Mouse (Mus musculus): ENCODE results near the gene Ms4a2. TPM values are rescaled to one million over a fixed set of nuclear protein-coding genes. Genes with fewer than 3 reads are reported as not detected.

Gene Ms4a2
- polyA plus RNA-seq, 1 experiment from 2014 or later, result 0.81 TPM

DNA sequence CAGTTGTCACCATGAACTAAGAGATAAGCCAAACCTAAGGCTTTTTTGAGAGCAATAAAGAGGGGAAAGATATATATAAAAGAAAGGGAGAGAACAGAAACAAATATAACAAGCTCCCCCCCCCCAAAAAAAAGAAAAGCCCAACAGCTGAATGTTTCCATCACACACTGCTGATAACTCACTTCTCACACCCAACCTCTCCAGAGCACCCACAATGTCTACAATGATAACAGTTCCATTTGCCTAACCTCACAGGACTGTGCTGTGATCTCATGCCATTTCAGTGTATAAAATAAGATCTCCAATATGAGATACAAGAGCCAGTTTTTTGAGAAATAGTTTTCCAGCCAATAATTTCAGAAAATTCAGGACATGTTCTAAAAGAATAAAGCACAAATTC, 5.5 kb downstream of the Ms4a2 start:
- Histone ChIP-seq H3K4me1 (no peaks in the 10 kb centered on the region), H3K9ac (no peak overlapping the region), H3K27ac (no peak overlapping the region), H3K27me3 (replicated peaks) (no peaks in the 10 kb centered on the region), H3K9me3 (no peaks in the 10 kb centered on the region), H3K4me2 (no peak overlapping the region), H3K36me3 (no peaks in the 10 kb centered on the region), H3K4me3 (replicated peaks) (no peak overlapping the region)
- no peak; the same call in 1 of the 2 replicates for ATAC-seq (ENCODE audit: insufficient read depth, low FRiP score, low read depth)

GRCm38 (mm10) chr19:11614805-11615204, 8.7 kb downstream of the Ms4a2 start:
- WGBS, result 50% methylated on average over 2 of the region's 2 CpGs

GRCm38 (mm10) chr19:11613776-11614443, 9.6 kb downstream of the Ms4a2 start:
- 37% methylated on average over 8 of the region's 8 CpGs for WGBS
- no peak overlapping the region for H3K27ac ChIP-seq

More at GRCm38 (mm10) chr19:11614805-11615204, 8.7 kb downstream of the Ms4a2 start:
- no peak overlapping the region for H3K27ac ChIP-seq
- H3K9me3 ChIP-seq, result no peaks in the 10 kb centered on the region
- no peak for ATAC-seq (ENCODE audit: insufficient read depth, low FRiP score, low read depth)
- H3K36me3 ChIP-seq, result no peaks in the 10 kb centered on the region
- no peaks in the 10 kb centered on the region for H3K4me1 ChIP-seq
- no peaks in the 10 kb centered on the region for H3K27me3 ChIP-seq (replicated peaks)
- no peak overlapping the region for H3K9ac ChIP-seq
- no peak overlapping the region for H3K4me3 ChIP-seq (replicated peaks)
- no peak overlapping the region for H3K4me2 ChIP-seq

GRCm38 (mm10) chr19:11613084-11613483, 10.4 kb downstream of the Ms4a2 start:
- WGBS, result 89% methylated on average over 1 of the region's 1 CpGs
- Histone ChIP-seq H3K27me3 (replicated peaks) (no peaks in the 10 kb centered on the region), H3K4me2 (no peak overlapping the region), H3K4me3 (replicated peaks) (no peak overlapping the region), H3K9ac (no peak overlapping the region), H3K4me1 (no peaks in the 10 kb centered on the region), H3K9me3 (no peaks in the 10 kb centered on the region), H3K36me3 (no peaks in the 10 kb centered on the region), H3K27ac (no peak overlapping the region)
- no peak for ATAC-seq (ENCODE audit: insufficient read depth, low FRiP score, low read depth)

More at GRCm38 (mm10) chr19:11613776-11614443, 9.6 kb downstream of the Ms4a2 start:
- H3K4me2 ChIP-seq, result no peak overlapping the region
- no peaks in the 10 kb centered on the region for H3K36me3 ChIP-seq
- H3K27me3 ChIP-seq (replicated peaks), result no peaks in the 10 kb centered on the region
- no peak overlapping the region for H3K4me3 ChIP-seq (replicated peaks)
- H3K9me3 ChIP-seq, result no peaks in the 10 kb centered on the region
- no peak overlapping the region for H3K9ac ChIP-seq
- no peak for ATAC-seq (ENCODE audit: insufficient read depth, low FRiP score, low read depth)
- H3K4me1 ChIP-seq, result no peaks in the 10 kb centered on the region

GRCm38 (mm10) chr19:11612293-11612692, 11.2 kb downstream of the Ms4a2 start:
- no peak for ATAC-seq (ENCODE audit: insufficient read depth, low FRiP score, low read depth)
- Histone ChIP-seq H3K27ac (no peak overlapping the region), H3K4me2 (no peak overlapping the region), H3K36me3 (no peaks in the 10 kb centered on the region), H3K4me3 (replicated peaks) (no peak overlapping the region), H3K27me3 (replicated peaks) (no peaks in the 10 kb centered on the region), H3K4me1 (no peaks in the 10 kb centered on the region), H3K9me3 (no peaks in the 10 kb centered on the region), H3K9ac (no peak overlapping the region)
- WGBS, result 40% methylated on average over 2 of the region's 2 CpGs

- ATAC-seq (ENCODE audit: insufficient read depth, low FRiP score, low read depth), result peak; percentile 50; the same call in 1 of the 2 replicates
- Histone ChIP-seq H3K4me1 (no peaks in the 10 kb centered on the region), H3K9ac (no peak overlapping the region), H3K36me3 (no peaks in the 10 kb centered on the region), H3K9me3 (no peaks in the 10 kb centered on the region), H3K27me3 (replicated peaks) (no peaks in the 10 kb centered on the region), H3K27ac (no peak overlapping the region), H3K4me2 (no peak overlapping the region), H3K4me3 (replicated peaks) (no peak overlapping the region)
- WGBS, result 14% methylated on average over 6 of the region's 6 CpGs
Measured at GRCm38 (mm10) chr19:11611541-11611945, 12.0 kb downstream of the Ms4a2 start.

- no peak overlapping the region for H3K4me3 ChIP-seq (replicated peaks)
- no peaks in the 10 kb centered on the region for H3K9me3 ChIP-seq
- WGBS, result 9% methylated on average over 1 of the region's 1 CpGs
- H3K4me1 ChIP-seq, result no peaks in the 10 kb centered on the region
- no peaks in the 10 kb centered on the region for H3K36me3 ChIP-seq
- no peak overlapping the region for H3K9ac ChIP-seq
- no peak overlapping the region for H3K4me2 ChIP-seq
- no peaks in the 10 kb centered on the region for H3K27me3 ChIP-seq (replicated peaks)
- no peak overlapping the region for H3K27ac ChIP-seq
- no peak for ATAC-seq (ENCODE audit: insufficient read depth, low FRiP score, low read depth)
Measured at GRCm38 (mm10) chr19:11608172-11608571, 15.3 kb downstream of the Ms4a2 start.

GRCm38 (mm10) chr19:11604603-11605002, 18.9 kb downstream of the Ms4a2 start, which contains the start of gene Ms4a6d:
Gene Ms4a6d (minus strand): TSS chr19:11604849.
- no peaks in the 10 kb centered on the region for H3K36me3 ChIP-seq
- no peak within 1 kb of the TSS for H3K9ac ChIP-seq
- H3K27me3 ChIP-seq (replicated peaks), result no peaks in the 10 kb centered on the region
- no peak within 1 kb of the TSS for H3K4me2 ChIP-seq
- no peak within 1 kb of the TSS for H3K27ac ChIP-seq
- no peaks in the 10 kb centered on the region for H3K9me3 ChIP-seq
- H3K4me1 ChIP-seq, result no peaks in the 10 kb centered on the region
- ATAC-seq (ENCODE audit: insufficient read depth, low FRiP score, low read depth), result no peak
- 86% methylated on average over 2 of the region's 2 CpGs for WGBS
- H3K4me3 ChIP-seq (replicated peaks), result no peak within 1 kb of the TSS

DNA sequence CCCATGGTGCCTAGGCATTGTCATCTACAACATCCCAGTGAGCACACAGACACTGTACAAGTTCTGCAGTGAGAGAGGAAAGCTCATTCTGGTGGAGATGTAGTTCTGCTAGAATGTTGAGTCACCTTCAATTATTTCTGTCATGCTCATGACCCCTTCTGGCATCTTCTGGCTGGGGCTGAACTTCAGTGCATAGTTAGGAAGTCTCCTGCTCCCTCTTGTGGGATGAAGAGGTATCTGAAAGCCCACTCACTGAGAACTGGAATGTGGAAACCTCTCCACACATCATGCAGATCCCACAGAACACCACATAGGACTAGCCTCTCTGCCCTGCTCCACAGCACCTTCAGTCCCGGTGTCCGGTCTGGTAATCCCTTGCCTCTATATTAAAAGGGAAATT, 21.5 kb downstream of the Ms4a2 start:
- H3K4me2 ChIP-seq, result no peak overlapping the region
- H3K4me3 ChIP-seq (replicated peaks), result no peak overlapping the region
- H3K4me1 ChIP-seq, result no peaks in the 10 kb centered on the region
- ATAC-seq (ENCODE audit: insufficient read depth, low FRiP score, low read depth), result peak; percentile 18; the same call in 1 of the 2 replicates
- WGBS, result 78% methylated on average over 2 of the region's 2 CpGs
- H3K9me3 ChIP-seq, result no peaks in the 10 kb centered on the region
- H3K9ac ChIP-seq, result no peak overlapping the region
- H3K36me3 ChIP-seq, result no peaks in the 10 kb centered on the region
- H3K27me3 ChIP-seq (replicated peaks), result no peaks in the 10 kb centered on the region
- no peak overlapping the region for H3K27ac ChIP-seq

- no peak for ATAC-seq (ENCODE audit: insufficient read depth, low FRiP score, low read depth)
- 87% methylated on average over 3 of the region's 3 CpGs for WGBS
- no peaks in the 10 kb centered on the region for H3K9me3 ChIP-seq
- no peak overlapping the region for H3K4me2 ChIP-seq
- H3K27me3 ChIP-seq (replicated peaks), result no peaks in the 10 kb centered on the region
- no peaks in the 10 kb centered on the region for H3K36me3 ChIP-seq
- no peaks in the 10 kb centered on the region for H3K4me1 ChIP-seq
- no peak overlapping the region for H3K4me3 ChIP-seq (replicated peaks)
- H3K9ac ChIP-seq, result no peak overlapping the region
- no peak overlapping the region for H3K27ac ChIP-seq
Measured at GRCm38 (mm10) chr19:11601349-11601748, 22.2 kb downstream of the Ms4a2 start.

DNA sequence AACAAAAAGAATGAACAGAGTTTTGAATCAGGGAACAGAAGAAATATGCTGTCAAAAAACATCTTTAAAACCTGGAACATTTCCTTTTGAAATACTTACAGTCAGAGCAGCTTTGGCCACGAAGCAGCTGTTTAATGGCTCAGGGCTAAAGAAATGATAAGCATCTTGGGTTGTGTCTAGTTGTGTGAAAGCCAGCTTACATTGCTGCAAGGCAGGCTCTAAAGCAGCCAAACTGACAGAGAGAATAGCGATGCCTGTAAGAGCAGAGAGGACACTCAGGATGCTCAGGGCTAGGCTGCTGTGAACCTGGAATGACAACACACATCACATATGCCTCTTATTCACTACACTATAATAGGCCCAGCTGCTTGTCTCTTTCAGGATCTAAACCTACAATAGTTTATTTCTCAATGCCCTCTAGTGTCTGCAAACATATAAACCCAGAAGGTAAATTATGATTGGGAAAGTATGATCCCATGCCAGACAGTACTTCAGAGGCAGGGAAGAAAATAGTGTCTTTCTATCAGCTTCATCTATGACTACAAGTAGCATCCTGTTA, 33.5 kb downstream of the Ms4a2 start:
- H3K4me3 ChIP-seq (replicated peaks), result no peak overlapping the region
- no peak overlapping the region for H3K4me2 ChIP-seq
- 63% methylated on average over 2 of the region's 2 CpGs for WGBS
- no peak for ATAC-seq (ENCODE audit: insufficient read depth, low FRiP score, low read depth)
- H3K27ac ChIP-seq, result no peak overlapping the region
- H3K27me3 ChIP-seq (replicated peaks), result no peaks in the 10 kb centered on the region
- H3K9me3 ChIP-seq, result no peaks in the 10 kb centered on the region
- H3K4me1 ChIP-seq, result no peaks in the 10 kb centered on the region
- no peak overlapping the region for H3K9ac ChIP-seq
- no peaks in the 10 kb centered on the region for H3K36me3 ChIP-seq

DNA sequence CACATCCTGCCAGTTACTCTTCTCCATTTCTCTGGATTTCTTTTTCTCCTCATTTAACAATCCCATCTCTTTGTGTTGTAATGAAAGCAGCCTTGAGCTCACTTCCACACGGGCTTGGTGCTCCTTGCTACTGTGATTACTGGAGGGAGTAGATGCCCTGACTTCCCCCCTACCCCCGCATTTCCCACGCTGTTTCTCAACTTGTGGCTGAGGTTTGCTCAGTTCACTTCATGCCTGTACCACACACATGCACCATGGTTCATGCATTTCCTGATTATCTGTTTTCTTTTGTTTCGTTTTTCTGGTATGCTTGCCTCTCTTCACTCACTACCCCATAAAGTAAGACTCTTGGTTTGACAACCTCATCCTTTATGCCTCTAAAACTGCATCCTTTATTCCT, 34.3 kb downstream of the Ms4a2 start:
- no peak overlapping the region for H3K27ac ChIP-seq

More for the DNA sequence above, 34.3 kb downstream of the Ms4a2 start:
- no peak overlapping the region for H3K9ac ChIP-seq
- 77% methylated on average over 4 of the region's 4 CpGs for WGBS
- ATAC-seq (ENCODE audit: insufficient read depth, low FRiP score, low read depth), result no peak
- no peaks in the 10 kb centered on the region for H3K36me3 ChIP-seq
- no peaks in the 10 kb centered on the region for H3K4me1 ChIP-seq
- no peak overlapping the region for H3K4me3 ChIP-seq (replicated peaks)
- H3K9me3 ChIP-seq, result no peaks in the 10 kb centered on the region
- H3K4me2 ChIP-seq, result no peak overlapping the region
- H3K27me3 ChIP-seq (replicated peaks), result no peaks in the 10 kb centered on the region

All from stomach, embryonic 15.5 days (tissue).